Mouse (Mus musculus) common myeloid progenitor, adult 5-6 weeks (primary cell): ENCODE results near the gene Klhdc2. TPM values are rescaled to one million over a fixed set of nuclear protein-coding genes. Genes with fewer than 3 reads are reported as not detected.
A peak's percentile ranks its signal among the peaks of the same experiment; 100 is the strongest.

Experiments used
- ATAC-seq: replicated peaks from 2 replicates; pipeline ENCODE4 v1.8.0; 2016; ENCODE audit warnings: low read depth, mild to moderate bottlenecking, moderate TSS enrichment, inconsistent platforms; ENCODE audit not compliant: poor library complexity, severe bottlenecking
- total RNA-seq: library from RNA; stranded (forward); fragments of 200-1000, 187-1606 nt; gene quantifications from 2 replicates; pipeline ENCODE4 v1.2.3, GENCODE M21; 2017

Klhdc2 gene
- total RNA-seq, 1 experiment from 2014 or later, result 79.0 TPM

- ATAC-seq, result no peak
These were observed 2.8 kb downstream of the Klhdc2 start for GRCm38 (mm10) chr12:69299231-69299630.

- no peak for ATAC-seq
These were observed 3.4 kb downstream of the Klhdc2 start for GRCm38 (mm10) chr12:69299831-69300230.

- no peak for ATAC-seq
These were observed 3.9 kb downstream of the Klhdc2 start for GRCm38 (mm10) chr12:69300391-69300790.

- no peak for ATAC-seq
These were observed 5.7 kb downstream of the Klhdc2 start for GRCm38 (mm10) chr12:69302171-69302570.

GRCm38 (mm10) chr12:69304051-69304450 is 7.6 kb downstream of the Klhdc2 start:
- no peak for ATAC-seq

- ATAC-seq, result no peak
These were observed 9.9 kb downstream of the Klhdc2 start for GRCm38 (mm10) chr12:69306333-69306732.

GRCm38 (mm10) chr12:69309659-69310058 is 13.2 kb downstream of the Klhdc2 start:
- no peak for ATAC-seq

- no peak for ATAC-seq
These were observed 21.9 kb downstream of the Klhdc2 start for GRCm38 (mm10) chr12:69318431-69318830.

GRCm38 (mm10) chr12:69331187-69331586 is 34.7 kb downstream of the Klhdc2 start:
- ATAC-seq, result peak; percentile 42; the same call in 1 of the 2 replicates

- ATAC-seq, result no peak
These were observed 35.7 kb downstream of the Klhdc2 start for GRCm38 (mm10) chr12:69332147-69332546.

GRCm38 (mm10) chr12:69333547-69333946 is 37.1 kb downstream of the Klhdc2 start:
- peak; percentile 82 for ATAC-seq

- no peak for ATAC-seq
These were observed 53.4 kb downstream of the Klhdc2 start for GRCm38 (mm10) chr12:69349928-69350327.

- no peak for ATAC-seq
These were observed 55.2 kb downstream of the Klhdc2 start for GRCm38 (mm10) chr12:69351685-69352084.

- peak; percentile 66 for ATAC-seq
These were observed 60.2 kb downstream of the Klhdc2 start, which contains the start of gene Nemf for GRCm38 (mm10) chr12:69356546-69357299. Nemf (minus strand) TSS chr12:69357165.

GRCm38 (mm10) chr12:69357300-69357646 is 60.8 kb downstream of the Klhdc2 start:
- ATAC-seq, result no peak

Other genes starting within 250 kb of the Klhdc2 start
- 2,127 and 2,208 TPM in 2 replicates for gene Rps29, start 137.5 kb upstream of the Klhdc2 start, total RNA-seq
- gene Lrr1, start 127.9 kb upstream of the Klhdc2 start, total RNA-seq, result 9.8 and 16.1 TPM in 2 replicates
- gene Rpl36al, start 112.6 kb upstream of the Klhdc2 start, total RNA-seq, result 891 and 1,224 TPM in 2 replicates
- 105 and 110 TPM in 2 replicates for gene Mgat2, start 112.5 kb upstream of the Klhdc2 start, total RNA-seq
- 43.1 and 49.1 TPM in 2 replicates for gene Gm49383, start 99.6 kb upstream of the Klhdc2 start, total RNA-seq
- 3.0 and 6.5 TPM in 2 replicates for gene Dnaaf2, start 98.3 kb upstream of the Klhdc2 start, total RNA-seq
- gene Gm49384, start 92.4 kb upstream of the Klhdc2 start, total RNA-seq, result 25.5 and 38.6 TPM in 2 replicates
- gene Pole2, start 68.5 kb upstream of the Klhdc2 start, total RNA-seq, result 41.6 and 42.1 TPM in 2 replicates
- gene Klhdc1, start 55.5 kb upstream of the Klhdc2 start, total RNA-seq, result 7.8 and 9.2 TPM in 2 replicates
- gene Nemf, start 60.5 kb downstream of the Klhdc2 start, total RNA-seq, result 126 and 136 TPM in 2 replicates
- gene Arf6, start 75.5 kb downstream of the Klhdc2 start, total RNA-seq, result 104 and 110 TPM in 2 replicates
- gene Gm9887, start 75.8 kb downstream of the Klhdc2 start, total RNA-seq, result 1.5 TPM in 1 of 2 replicates, not detected in the other